ENCODE assay signal across 18 mouse cellular contexts in genomic region chr17:70823083-70823482, GRCm38 (mm10). TPM values are rescaled to one million over a fixed set of nuclear protein-coding genes. Genes with fewer than 3 reads are reported as not detected.
A peak's percentile ranks its signal among the peaks of the same experiment; 100 is the strongest.
DNase-seq lines count a peak whose midpoint lies in the region; ATAC-seq and TF ChIP-seq lines count a peak whose summit lies in the region.
"Had no signal": no experiment of that assay in that cellular context is flagged by ENCODE, and none has a peak within 500 bp of the region (broad histone marks: within the 10 kb centered on the region; RNA-seq: fewer than 3 reads in every experiment).

No protein-coding gene starts in this region.

- DNase-seq in liver, adult 2 months (ENCODE audit: extremely low read depth, low read depth, low spot score), result peak; percentile 81
- no peak for DNase-seq in liver
- no peak for DNase-seq in ES-E14 (ENCODE audit: low read depth, low spot score)
- no peak for DNase-seq in liver, embryonic 13.5 days
- no peak for DNase-seq in T-cell, adult 2 months (ENCODE audit: low spot score)
- DNase-seq in urinary bladder, adult 18-20 months (ENCODE audit: low spot score in 2 of 2), result no peak
- DNase-seq: adrenal gland, adult 8-10 months; cerebellum, adult 11 months; cerebellum, postnatal 14 days; gastrocnemius, postnatal 14 days; kidney, adult 9 months; kidney, postnatal 25 days; lung, postnatal 4 days; thymus, postnatal 36 days had no signal

- in situ Hi-C loops in ES-E14 (cut with MboI; ENCODE audit: low sequenced_read_pairs in 2 of 2, unreplicated experiment in 2 of 2), result no loop called here

- no peaks in the 10 kb centered on the region for H3K79me2 ChIP-seq in liver, adult 2 months (ENCODE audit: control insufficient read depth, insufficient read depth, low read length)

- peak overlapping the region; percentile 98 for H3K27ac ChIP-seq in liver, adult 2 months (replicated peaks; ENCODE audit: insufficient read depth, low read depth, low read length)
- H3K27ac ChIP-seq in ES-E14 (ENCODE audit: insufficient read depth, low read depth, low read length, poor library complexity, severe bottlenecking), result no peak overlapping the region
- no peak overlapping the region for H3K27ac ChIP-seq in liver, embryonic 13.5 days
- H3K27ac ChIP-seq in stomach, embryonic 15.5 days, result peak overlapping the region; percentile 51; the same call in 1 of the 2 replicates
- H3K27ac ChIP-seq in midbrain, embryonic 16.5 days (ENCODE audit: low read length), result no peak overlapping the region
- H3K27ac ChIP-seq: forebrain, embryonic 15.5 days had no signal

- no peak for TF ChIP-seq CTCF in liver, adult 2 months (IDR thresholded peaks at IDR 0.05; ENCODE audit: low read depth, low read length)

- no peaks in the 10 kb centered on the region for H3K9me3 ChIP-seq in ES-E14 (ENCODE audit: control insufficient read depth, insufficient read depth, low read depth, low read length)
- no peaks in the 10 kb centered on the region for H3K9me3 ChIP-seq in liver, embryonic 13.5 days (replicated peaks)
- no peaks in the 10 kb centered on the region for H3K9me3 ChIP-seq in stomach, embryonic 15.5 days
- no peaks in the 10 kb centered on the region for H3K9me3 ChIP-seq in midbrain, embryonic 16.5 days (replicated peaks; ENCODE audit: control insufficient read depth, low read length, poor library complexity, severe bottlenecking)
- H3K9me3 ChIP-seq: forebrain, embryonic 15.5 days had no signal

- 18% methylated on average over 8 of the region's 8 CpGs for WGBS in liver, adult 2 months
- 57% methylated on average over 8 of the region's 8 CpGs for WGBS in liver, embryonic 13.5 days (ENCODE audit: insufficient replicate concordance)
- 61% methylated on average over 8 of the region's 8 CpGs for WGBS in stomach, embryonic 15.5 days
- 86% methylated on average over 8 of the region's 8 CpGs for WGBS in midbrain, embryonic 16.5 days

- no peaks in the 10 kb centered on the region for H3K27me3 ChIP-seq in liver, adult 2 months (ENCODE audit: control insufficient read depth, insufficient read depth, low read length)
- peaks cover 20% of the 10 kb centered on the region for H3K27me3 ChIP-seq in liver, embryonic 13.5 days
- H3K27me3 ChIP-seq in stomach, embryonic 15.5 days (replicated peaks), result peaks cover 8% of the 10 kb centered on the region; the same call in 1 of the 2 replicates
- H3K27me3 ChIP-seq in midbrain, embryonic 16.5 days (ENCODE audit: control insufficient read depth, insufficient read depth, low read depth, low read length), result peaks cover 13% of the 10 kb centered on the region
- H3K27me3 ChIP-seq: CH12.LX had no signal

- H3K36me3 ChIP-seq in liver, adult 2 months (ENCODE audit: control insufficient read depth, insufficient read depth, low read length), result no peaks in the 10 kb centered on the region
- H3K36me3 ChIP-seq in ES-E14 (ENCODE audit: control insufficient read depth, insufficient read depth, low read length, poor library complexity, severe bottlenecking), result no peaks in the 10 kb centered on the region
- no peaks in the 10 kb centered on the region for H3K36me3 ChIP-seq in liver, embryonic 13.5 days
- no peaks in the 10 kb centered on the region for H3K36me3 ChIP-seq in stomach, embryonic 15.5 days
- no peaks in the 10 kb centered on the region for H3K36me3 ChIP-seq in midbrain, embryonic 16.5 days (ENCODE audit: control insufficient read depth, insufficient read depth, low read length)
- H3K36me3 ChIP-seq: forebrain, embryonic 15.5 days had no signal

- H3K4me2 ChIP-seq in liver, embryonic 13.5 days, result peak overlapping the region; percentile 49
- peak overlapping the region; percentile 45 for H3K4me2 ChIP-seq in stomach, embryonic 15.5 days
- no peak overlapping the region for H3K4me2 ChIP-seq in midbrain, embryonic 16.5 days (ENCODE audit: low read length)
- H3K4me2 ChIP-seq: forebrain, embryonic 15.5 days had no signal

- peak overlapping the region; percentile 72 for H3K9ac ChIP-seq in liver, adult 2 months (ENCODE audit: low read depth, low read length)
- H3K9ac ChIP-seq in ES-E14 (ENCODE audit: insufficient read depth, low read depth, low read length, poor library complexity, severe bottlenecking), result peak overlapping the region; percentile 19; the same call in 1 of the 2 replicates
- no peak overlapping the region for H3K9ac ChIP-seq in liver, embryonic 13.5 days
- H3K9ac ChIP-seq in stomach, embryonic 15.5 days, result no peak overlapping the region
- H3K9ac ChIP-seq in midbrain, embryonic 16.5 days (ENCODE audit: low read depth, low read length), result no peak overlapping the region
- H3K9ac ChIP-seq: forebrain, embryonic 15.5 days had no signal

- no peaks in the 10 kb centered on the region for H3K4me1 ChIP-seq in liver, adult 2 months (ENCODE audit: control insufficient read depth, insufficient read depth, low read length)
- peaks cover 2 to 15% of the 10 kb centered on the region in 2 experiments; a peak in 3 of 4 replicates for H3K4me1 ChIP-seq in ES-E14 (ENCODE audit: control insufficient read depth in 2 of 2, insufficient read depth in 2 of 2, low read length in 2 of 2, poor library complexity in 1 of 2)
- H3K4me1 ChIP-seq in liver, embryonic 13.5 days (replicated peaks), result no peaks in the 10 kb centered on the region
- peaks cover 3% of the 10 kb centered on the region for H3K4me1 ChIP-seq in stomach, embryonic 15.5 days
- H3K4me1 ChIP-seq in midbrain, embryonic 16.5 days (ENCODE audit: control insufficient read depth, insufficient read depth, low read length), result no peaks in the 10 kb centered on the region; the same call in 1 of the 2 replicates

- no peak for TF ChIP-seq POLR2A in liver, adult 2 months (IDR thresholded peaks at IDR 0.05; ENCODE audit: extremely low read depth, insufficient read depth, low read length)

- H3K4me3 ChIP-seq in liver, adult 2 months (ENCODE audit: insufficient read depth, low read depth, low read length), result peak overlapping the region; percentile 46
- H3K4me3 ChIP-seq in ES-E14 (ENCODE audit: insufficient read depth in 1 of 2, low read depth in 1 of 2, low read length in 2 of 2, poor library complexity in 1 of 2, severe bottlenecking in 1 of 2), result peak overlapping the region; percentile 31 to 35
- peak overlapping the region; percentile 5; the same call in 1 of the 2 replicates for H3K4me3 ChIP-seq in liver, embryonic 13.5 days (replicated peaks)
- peak overlapping the region; percentile 14 for H3K4me3 ChIP-seq in stomach, embryonic 15.5 days (replicated peaks)
- H3K4me3 ChIP-seq in midbrain, embryonic 16.5 days (ENCODE audit: low read depth, low read length), result no peak overlapping the region
- H3K4me3 ChIP-seq: forebrain, embryonic 15.5 days had no signal

- ATAC-seq in liver, embryonic 13.5 days (ENCODE audit: low read depth), result no peak
- ATAC-seq in stomach, embryonic 15.5 days (ENCODE audit: insufficient read depth, low FRiP score, low read depth), result no peak
- no peak for ATAC-seq in midbrain, embryonic 16.5 days
- ATAC-seq: forebrain, embryonic 15.5 days had no signal

TF ChIP-seq in ES-E14, 5 proteins besides CTCF, POLR2A, EP300 and RAD21:
- TF ChIP-seq MAFK (IDR thresholded peaks at IDR 0.05; ENCODE audit: insufficient read depth, low read depth, low read length), result no peak
- no peak for TF ChIP-seq CHD2 (IDR thresholded peaks at IDR 0.05; ENCODE audit: low read depth, low read length)
- TF ChIP-seq ZNF384 (IDR thresholded peaks at IDR 0.05; ENCODE audit: low read depth, low read length), result no peak
- TF ChIP-seq HCFC1 (IDR thresholded peaks at IDR 0.05; ENCODE audit: borderline replicate concordance, insufficient read depth, low read length), result no peak
- no peak for TF ChIP-seq ZC3H11A (IDR thresholded peaks at IDR 0.05; ENCODE audit: borderline replicate concordance, low read depth, low read length)

RNA-seq across cellular contexts. Expression of gene Tgif1, which starts 30.3 kb away (rescaled TPM):
- 10.6 and 16.2 TPM in 2 replicates for total RNA-seq in liver, adult 2 months (2014; rRNA removed)
- 14.5 and 17.0 TPM in 2 replicates for polyA plus RNA-seq in liver, adult 2 months (2012; rRNA removed)
- 74.6 and 87.1 TPM in 2 replicates for total RNA-seq in ES-E14 (2012; rRNA removed)
- polyA plus RNA-seq in liver, embryonic 13.5 days (2015; fragmentation: Nextera tagmentation; extraction: Ambion mirVana), result 8.9 and 10.1 TPM in 2 replicates
- polyA plus RNA-seq in stomach, embryonic 15.5 days (2015; fragmentation: Nextera tagmentation; extraction: Ambion mirVana), result 60.7 and 66.8 TPM in 2 replicates
- polyA plus RNA-seq in midbrain, embryonic 16.5 days (2015; fragmentation: Nextera tagmentation; extraction: Ambion mirVana), result 7.4 and 8.2 TPM in 2 replicates

Comparison
In these comparisons a context has a peak if more than half of its experiments do, and no peak if none do; other contexts are left out.
1. H3K27ac ChIP-seq: peak in liver, adult 2 months (single experiment) and stomach, embryonic 15.5 days (single experiment); none in ES-E14 (single experiment), liver, embryonic 13.5 days (single experiment) and midbrain, embryonic 16.5 days (single experiment).
2. H3K9ac ChIP-seq: peak in liver, adult 2 months (single experiment) and ES-E14 (single experiment); none in liver, embryonic 13.5 days (single experiment), stomach, embryonic 15.5 days (single experiment) and midbrain, embryonic 16.5 days (single experiment).